Mouse (Mus musculus): ENCODE results near the gene Copb2. TPM values are rescaled to one million over a fixed set of nuclear protein-coding genes. Genes with fewer than 3 reads are reported as not detected.

Copb2 gene
- polyA plus RNA-seq, 1 experiment from 2014 or later, result 67.7 TPM

DNA sequence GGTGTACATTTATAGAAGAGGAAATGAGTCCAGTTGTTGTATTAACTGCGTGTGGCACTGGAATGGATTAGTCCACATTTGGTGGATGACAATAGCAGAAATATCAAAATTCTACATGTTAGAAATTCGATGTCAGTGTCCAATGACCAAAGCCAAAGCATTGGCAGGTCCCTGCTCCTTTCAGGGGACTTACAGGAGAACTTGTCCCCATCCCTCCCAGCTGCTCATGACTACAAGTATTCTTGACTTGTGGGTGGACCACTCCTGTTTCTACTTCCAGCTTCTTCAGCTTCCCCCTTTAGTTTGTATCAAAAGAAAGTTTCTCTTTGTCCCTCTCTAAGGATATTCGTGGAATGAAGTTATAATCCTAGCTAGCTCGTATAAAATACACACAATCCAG, 41.4 kb downstream of the Copb2 start:
- Histone ChIP-seq H3K27me3 (ENCODE audit: control insufficient read depth, insufficient read depth, low read depth, low read length) (no peaks in the 10 kb centered on the region), H3K4me1 (ENCODE audit: control insufficient read depth, low read depth, low read length) (peaks cover 11% of the 10 kb centered on the region), H3K4me2 (ENCODE audit: low read depth, low read length) (no peak overlapping the region), H3K4me3 (ENCODE audit: low read depth, low read length) (no peak overlapping the region), H3K27ac (ENCODE audit: low read length) (no peak overlapping the region), H3K36me3 (ENCODE audit: control insufficient read depth, insufficient read depth) (no peaks in the 10 kb centered on the region), H3K9ac (ENCODE audit: low read depth, low read length) (no peak overlapping the region), H3K9me3 (replicated peaks; ENCODE audit: control insufficient read depth, low read length) (no peaks in the 10 kb centered on the region)
- ATAC-seq (ENCODE audit: low read depth), result no peak
- 43% methylated on average over 4 of the region's 4 CpGs for WGBS (ENCODE audit: insufficient replicate concordance)

DNA sequence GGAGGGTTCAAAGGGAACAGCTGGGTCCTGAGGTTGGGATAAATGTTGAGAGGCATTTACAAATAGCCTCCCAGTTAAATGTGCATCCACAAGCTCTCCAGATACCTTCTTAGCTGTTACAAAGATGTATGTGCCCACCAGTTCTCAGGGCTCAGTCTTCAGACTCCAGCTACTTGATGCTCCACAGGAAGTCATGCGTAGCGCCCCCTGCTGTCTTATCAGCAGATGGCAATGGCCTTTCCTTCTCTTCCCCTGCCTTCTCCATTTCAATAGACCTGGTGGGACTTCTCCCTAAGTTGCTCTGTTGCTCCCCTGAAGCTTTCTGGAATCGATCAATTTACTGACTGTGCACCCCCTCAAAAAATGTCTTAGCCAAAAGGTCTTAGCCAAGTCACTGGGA, 65.0 kb downstream of the Copb2 start:
- no peak overlapping the region for H3K9ac ChIP-seq (ENCODE audit: low read depth, low read length)
- H3K27ac ChIP-seq (ENCODE audit: low read length), result no peak overlapping the region
- H3K9me3 ChIP-seq (replicated peaks; ENCODE audit: control insufficient read depth, low read length), result no peaks in the 10 kb centered on the region
- H3K4me3 ChIP-seq (ENCODE audit: low read depth, low read length), result no peak overlapping the region
- WGBS (ENCODE audit: insufficient replicate concordance), result 27% methylated on average over 3 of the region's 3 CpGs
- no peaks in the 10 kb centered on the region for H3K27me3 ChIP-seq (ENCODE audit: control insufficient read depth, insufficient read depth, low read depth, low read length)
- no peak overlapping the region for H3K4me2 ChIP-seq (ENCODE audit: low read depth, low read length)
- H3K36me3 ChIP-seq (ENCODE audit: control insufficient read depth, insufficient read depth), result no peaks in the 10 kb centered on the region
- no peak for ATAC-seq (ENCODE audit: low read depth)
- no peaks in the 10 kb centered on the region for H3K4me1 ChIP-seq (ENCODE audit: control insufficient read depth, low read depth, low read length)

DNA sequence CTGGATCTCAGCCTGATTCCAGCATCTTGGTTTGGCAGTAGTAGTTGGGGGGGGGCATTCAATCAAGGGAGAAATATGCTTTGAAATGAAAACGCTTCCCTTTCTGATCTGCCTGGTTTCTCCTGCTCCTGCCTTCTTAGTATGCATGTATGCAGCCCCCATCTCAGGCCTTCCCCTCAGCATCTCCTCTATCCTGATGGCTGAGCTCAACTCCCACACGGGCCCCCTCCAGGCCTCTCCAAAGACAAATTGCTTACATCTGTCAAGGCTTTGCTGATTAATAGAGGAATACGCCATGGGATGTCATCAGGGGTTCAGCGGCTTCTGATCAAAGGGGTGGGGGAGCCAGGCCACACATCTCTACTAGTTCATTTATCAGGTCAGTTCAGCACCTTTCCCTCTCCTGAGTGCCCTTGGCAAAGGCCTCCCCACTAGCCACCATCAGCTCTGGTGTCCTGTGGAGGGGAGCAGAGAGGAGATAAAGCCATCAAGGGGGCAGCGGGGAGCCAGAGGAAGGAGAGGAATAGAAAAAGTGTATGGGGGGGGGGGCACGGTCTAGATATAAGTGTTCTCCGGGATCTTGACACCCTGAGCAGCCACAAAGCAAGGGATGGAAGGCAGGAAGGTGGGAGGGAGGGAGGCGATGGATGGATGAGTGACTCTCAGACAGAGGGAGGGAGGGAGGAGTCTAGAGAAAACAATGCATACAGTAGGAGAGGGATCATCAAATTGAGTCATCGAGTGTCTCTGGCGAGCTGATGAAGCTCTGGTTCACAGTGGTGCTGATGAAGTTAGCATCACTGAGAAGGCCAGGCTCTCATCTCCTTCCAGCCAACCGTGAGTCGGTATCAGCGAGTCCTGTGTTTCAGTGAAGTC, 70.0 kb downstream of the Copb2 start:
- Histone ChIP-seq H3K4me2 (ENCODE audit: low read depth, low read length) (no peak overlapping the region), H3K9ac (ENCODE audit: low read depth, low read length) (no peak overlapping the region), H3K36me3 (ENCODE audit: control insufficient read depth, insufficient read depth) (no peaks in the 10 kb centered on the region), H3K27me3 (ENCODE audit: control insufficient read depth, insufficient read depth, low read depth, low read length) (no peaks in the 10 kb centered on the region), H3K4me1 (ENCODE audit: control insufficient read depth, low read depth, low read length) (no peaks in the 10 kb centered on the region), H3K9me3 (replicated peaks; ENCODE audit: control insufficient read depth, low read length) (no peaks in the 10 kb centered on the region), H3K4me3 (ENCODE audit: low read depth, low read length) (no peak overlapping the region), H3K27ac (ENCODE audit: low read length) (no peak overlapping the region)
- 58% methylated on average over 13 of the region's 13 CpGs for WGBS (ENCODE audit: insufficient replicate concordance)
- ATAC-seq (ENCODE audit: low read depth), result no peak

Other genes starting within 250 kb of the Copb2 start
- 45.1 and 47.3 TPM in 2 replicates for gene Rbp1, start 140.8 kb upstream of the Copb2 start, polyA plus RNA-seq (2015; fragmentation: Nextera tagmentation; extraction: Ambion mirVana)
- 55.2 and 99.5 TPM in 2 replicates for gene Rbp2, start 77.6 kb upstream of the Copb2 start, polyA plus RNA-seq (2015; fragmentation: Nextera tagmentation; extraction: Ambion mirVana)
- 35.1 and 35.2 TPM in 2 replicates for gene Mrps22, start 37.9 kb downstream of the Copb2 start, polyA plus RNA-seq (2015; fragmentation: Nextera tagmentation; extraction: Ambion mirVana)

All from liver, embryonic 16.5 days (tissue).